Mouse (Mus musculus): ENCODE results near the gene Spryd4. TPM values are rescaled to one million over a fixed set of nuclear protein-coding genes. Genes with fewer than 3 reads are reported as not detected.

The Spryd4 gene
- polyA plus RNA-seq, 1 experiment from 2014 or later = 54.0 TPM

- TF ChIP-seq EP300 (IDR thresholded peaks at IDR 0.05; ENCODE audit: low read depth) = no peak
- no peak for TF ChIP-seq CTCF (IDR thresholded peaks at IDR 0.05; ENCODE audit: low read depth)
- 77% methylated on average over 4 of the region's 4 CpGs for WGBS (ENCODE audit: insufficient replicate concordance)
- no peak overlapping the region for H3K4me3 ChIP-seq (ENCODE audit: low read depth, low read length)
- 0 out of 2 replicates have a peak, but pooled peaks cover 2% of the 10 kb centered on the region for H3K4me1 ChIP-seq (ENCODE audit: insufficient read depth)
- H3K4me2 ChIP-seq (ENCODE audit: low read depth, low read length) = no peak overlapping the region
- no peak for DNase-seq
- no peaks in the 10 kb centered on the region for H3K9me3 ChIP-seq (ENCODE audit: low read length)
- no peak overlapping the region for H3K27ac ChIP-seq (ENCODE audit: low read depth)
- no peak overlapping the region for H3K9ac ChIP-seq (replicated peaks)
- no peak for ATAC-seq
- no peaks in the 10 kb centered on the region for H3K27me3 ChIP-seq (ENCODE audit: insufficient read depth, low read length)
- H3K36me3 ChIP-seq (replicated peaks; ENCODE audit: insufficient read depth, low read length) = peaks cover 33% of the 10 kb centered on the region
Measured at GRCm38 (mm10) chr10:128239140-128239539, 27.5 kb upstream of the Spryd4 start.

- no peak for ATAC-seq
- peaks cover 21% of the 10 kb centered on the region for H3K36me3 ChIP-seq (replicated peaks; ENCODE audit: insufficient read depth, low read length)
Measured at GRCm38 (mm10) chr10:128237807-128238480, 26.3 kb upstream of the Spryd4 start.

GRCm38 (mm10) chr10:128236321-128236720, 24.7 kb upstream of the Spryd4 start:
- ATAC-seq (no peak), DNase-seq (no peak)
- Histone ChIP-seq H3K4me2 (ENCODE audit: low read depth, low read length) (no peak overlapping the region), H3K27ac (ENCODE audit: low read depth) (no peak overlapping the region), H3K36me3 (replicated peaks; ENCODE audit: insufficient read depth, low read length) (peaks cover 15% of the 10 kb centered on the region), H3K9me3 (ENCODE audit: low read length) (no peaks in the 10 kb centered on the region), H3K9ac (replicated peaks) (no peak overlapping the region), H3K27me3 (ENCODE audit: insufficient read depth, low read length) (no peaks in the 10 kb centered on the region), H3K4me1 (ENCODE audit: insufficient read depth) (peaks cover 3% of the 10 kb centered on the region; the same call in 1 of the 2 replicates), H3K4me3 (ENCODE audit: low read depth, low read length) (no peak overlapping the region)
- WGBS (ENCODE audit: insufficient replicate concordance) = 77% methylated on average over 4 of the region's 4 CpGs
- no peak for TF ChIP-seq CTCF (IDR thresholded peaks at IDR 0.05; ENCODE audit: low read depth)
- no peak for TF ChIP-seq EP300 (IDR thresholded peaks at IDR 0.05; ENCODE audit: low read depth)

More at GRCm38 (mm10) chr10:128237807-128238480, 26.3 kb upstream of the Spryd4 start:
- H3K27me3 ChIP-seq (ENCODE audit: insufficient read depth, low read length) = no peaks in the 10 kb centered on the region
- TF ChIP-seq EP300 (IDR thresholded peaks at IDR 0.05; ENCODE audit: low read depth) (no peak), CTCF (IDR thresholded peaks at IDR 0.05; ENCODE audit: low read depth) (no peak)
- H3K9ac ChIP-seq (replicated peaks) = no peak overlapping the region
- DNase-seq = no peak
- H3K4me2 ChIP-seq (ENCODE audit: low read depth, low read length) = no peak overlapping the region
- WGBS (ENCODE audit: insufficient replicate concordance) = 78% methylated on average over 15 of the region's 15 CpGs
- H3K4me3 ChIP-seq (ENCODE audit: low read depth, low read length) = no peak overlapping the region
- H3K9me3 ChIP-seq (ENCODE audit: low read length) = no peaks in the 10 kb centered on the region
- H3K27ac ChIP-seq (ENCODE audit: low read depth) = no peak overlapping the region
- H3K4me1 ChIP-seq (ENCODE audit: insufficient read depth) = 0 out of 2 replicates have a peak, but pooled peaks cover 2% of the 10 kb centered on the region

- H3K9me3 ChIP-seq (ENCODE audit: low read length) = no peaks in the 10 kb centered on the region
- no peaks in the 10 kb centered on the region for H3K36me3 ChIP-seq (replicated peaks; ENCODE audit: insufficient read depth, low read length)
- H3K27me3 ChIP-seq (ENCODE audit: insufficient read depth, low read length) = no peaks in the 10 kb centered on the region
- peak overlapping the region; percentile 83 for H3K9ac ChIP-seq (replicated peaks)
- peak overlapping the region; percentile 84 for H3K4me2 ChIP-seq (ENCODE audit: low read depth, low read length)
- DNase-seq (peak; percentile 52), ATAC-seq (peak; percentile 64)
- H3K4me3 ChIP-seq (ENCODE audit: low read depth, low read length) = peak overlapping the region; percentile 70
- under 1% methylated on average over 14 of the region's 14 CpGs for WGBS (ENCODE audit: insufficient replicate concordance)
- TF ChIP-seq EP300 (IDR thresholded peaks at IDR 0.05; ENCODE audit: low read depth) (no peak), CTCF (IDR thresholded peaks at IDR 0.05; ENCODE audit: low read depth) (peak; percentile 92)
- peaks cover 12% of the 10 kb centered on the region for H3K4me1 ChIP-seq (ENCODE audit: insufficient read depth)
- H3K27ac ChIP-seq (ENCODE audit: low read depth) = peak overlapping the region; percentile 93
Measured at GRCm38 (mm10) chr10:128232420-128232985, 20.9 kb upstream of the Spryd4 start.

- under 1% methylated on average over 51 of the region's 58 CpGs for WGBS (ENCODE audit: insufficient replicate concordance)
- H3K4me1 ChIP-seq (ENCODE audit: insufficient read depth) = peaks cover 12% of the 10 kb centered on the region
- no peak; the same call in none of the 2 replicates for TF ChIP-seq EP300 (IDR thresholded peaks at IDR 0.05; ENCODE audit: low read depth)
- no peak for TF ChIP-seq CTCF (IDR thresholded peaks at IDR 0.05; ENCODE audit: low read depth)
Measured at GRCm38 (mm10) chr10:128231697-128232419, 20.3 kb upstream of the Spryd4 start, which contains the start of gene Timeless. Gene Timeless (plus strand): TSS chr10:128232065.

GRCm38 (mm10) chr10:128231146-128231545, 19.5 kb upstream of the Spryd4 start:
- DNase-seq (no peak), ATAC-seq (no peak)
- Histone ChIP-seq H3K4me1 (ENCODE audit: insufficient read depth) (peaks cover 12% of the 10 kb centered on the region), H3K4me2 (ENCODE audit: low read depth, low read length) (peak overlapping the region; percentile 84), H3K9ac (replicated peaks) (peak overlapping the region; percentile 83), H3K9me3 (ENCODE audit: low read length) (no peaks in the 10 kb centered on the region), H3K27ac (ENCODE audit: low read depth) (peak overlapping the region; percentile 93), H3K27me3 (ENCODE audit: insufficient read depth, low read length) (no peaks in the 10 kb centered on the region), H3K36me3 (replicated peaks; ENCODE audit: insufficient read depth, low read length) (no peaks in the 10 kb centered on the region), H3K4me3 (ENCODE audit: low read depth, low read length) (peak overlapping the region; percentile 70)
- TF ChIP-seq EP300 (IDR thresholded peaks at IDR 0.05; ENCODE audit: low read depth) (no peak), CTCF (IDR thresholded peaks at IDR 0.05; ENCODE audit: low read depth) (no peak)
- 5% methylated on average over 5 of the region's 5 CpGs for WGBS (ENCODE audit: insufficient replicate concordance)

More at GRCm38 (mm10) chr10:128231697-128232419, 20.3 kb upstream of the Spryd4 start, which contains the start of gene Timeless:
- peak within 1 kb of the TSS; percentile 84 for H3K4me2 ChIP-seq (ENCODE audit: low read depth, low read length)
- H3K27me3 ChIP-seq (ENCODE audit: insufficient read depth, low read length) = no peaks in the 10 kb centered on the region
- H3K9ac ChIP-seq (replicated peaks) = peak within 1 kb of the TSS; percentile 83
- peak; percentile 95 for ATAC-seq
- H3K4me3 ChIP-seq (ENCODE audit: low read depth, low read length) = peak within 1 kb of the TSS; percentile 70
- peak within 1 kb of the TSS; percentile 93 for H3K27ac ChIP-seq (ENCODE audit: low read depth)
- no peaks in the 10 kb centered on the region for H3K9me3 ChIP-seq (ENCODE audit: low read length)
- peak; percentile 92 for DNase-seq
- no peaks in the 10 kb centered on the region for H3K36me3 ChIP-seq (replicated peaks; ENCODE audit: insufficient read depth, low read length)
